Mouse (Mus musculus) gonadal fat pad, adult 2 months (tissue): ENCODE measurements around the gene Aldh3b2. TPM values are rescaled to one million over a fixed set of nuclear protein-coding genes. Genes with fewer than 3 reads are reported as not detected.

Experiments
- DNase-seq: peaks from one replicate; pipeline ENCODE4 v3.0.0-alpha.2; 2012; ENCODE audit warnings: low read depth
- polyA plus RNA-seq: library from polyadenylated mRNA; depleted of rRNA; stranded (reverse); fragments of >200 nt; gene quantifications from 2 replicates; pipeline ENCODE4 v1.2.3, GENCODE M21; 2012

Gene Aldh3b2
- polyA plus RNA-seq, 1 experiment, result 30.9 TPM

DNA sequence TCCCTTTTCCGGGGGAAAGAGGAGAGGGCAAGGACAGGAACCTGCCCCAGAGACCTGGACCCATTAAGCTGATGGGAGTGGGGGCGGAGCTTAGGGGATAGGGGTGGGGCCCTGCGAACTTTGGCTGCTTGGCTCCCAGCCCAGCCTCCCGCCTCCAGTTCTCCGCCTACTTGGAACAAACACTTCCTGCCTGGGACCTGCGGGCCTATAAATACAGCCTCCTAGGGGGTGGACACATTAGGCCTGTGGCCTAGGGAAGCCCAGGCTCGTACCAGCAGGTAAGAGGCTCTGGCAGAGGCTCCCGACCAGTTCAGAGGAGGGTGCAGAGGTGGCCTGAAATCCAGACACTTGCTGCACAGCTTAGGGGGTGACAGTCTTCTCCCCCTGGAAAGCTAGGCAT, 14.2 kb downstream of the Aldh3b2 start, which contains the start of gene Acy3:
Acy3 (plus strand) TSS at position 237 of the 400 bp plus-strand sequence.
- no peak for DNase-seq

DNA sequence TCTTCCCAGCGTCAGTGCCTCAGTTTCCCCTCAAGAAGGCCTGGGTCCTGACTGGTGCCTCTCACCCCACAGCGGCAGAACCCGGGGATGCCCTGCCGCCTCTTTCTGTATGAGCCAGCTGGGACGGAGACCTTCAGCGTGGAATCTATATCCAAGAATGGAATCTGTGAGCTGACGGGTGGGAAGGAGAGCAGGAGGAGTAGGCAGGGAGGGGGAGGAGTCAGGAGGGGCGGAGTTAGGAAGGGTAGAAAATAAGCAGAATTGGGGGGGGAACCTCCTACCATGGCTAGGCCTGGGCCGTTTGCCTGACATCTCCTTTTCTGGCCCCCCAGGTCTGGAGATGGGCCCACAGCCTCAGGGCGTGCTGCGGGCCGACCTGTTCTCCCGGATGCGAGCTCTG, 15.9 kb downstream of the Aldh3b2 start:
- DNase-seq, result no peak

DNA sequence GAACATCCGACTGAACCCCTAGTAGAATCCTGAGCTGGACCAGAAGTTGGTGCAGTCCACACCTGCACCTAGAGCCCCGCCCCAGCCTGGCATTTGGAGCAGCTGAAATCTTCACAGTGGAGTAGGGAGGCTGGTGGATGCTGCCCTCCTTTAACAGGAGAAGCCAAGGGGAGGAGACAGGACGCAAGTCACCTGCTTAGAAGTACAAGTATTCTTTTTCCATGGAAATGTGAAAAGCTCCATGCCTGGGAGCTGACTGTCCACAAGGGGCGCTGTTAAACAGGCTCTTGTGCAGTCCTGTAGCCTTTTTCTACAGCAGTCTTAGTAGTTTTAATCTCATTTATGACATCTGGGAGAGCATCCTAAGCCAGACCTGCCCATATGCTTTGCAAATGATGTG, 16.6 kb downstream of the Aldh3b2 start:
- no peak for DNase-seq

DNA sequence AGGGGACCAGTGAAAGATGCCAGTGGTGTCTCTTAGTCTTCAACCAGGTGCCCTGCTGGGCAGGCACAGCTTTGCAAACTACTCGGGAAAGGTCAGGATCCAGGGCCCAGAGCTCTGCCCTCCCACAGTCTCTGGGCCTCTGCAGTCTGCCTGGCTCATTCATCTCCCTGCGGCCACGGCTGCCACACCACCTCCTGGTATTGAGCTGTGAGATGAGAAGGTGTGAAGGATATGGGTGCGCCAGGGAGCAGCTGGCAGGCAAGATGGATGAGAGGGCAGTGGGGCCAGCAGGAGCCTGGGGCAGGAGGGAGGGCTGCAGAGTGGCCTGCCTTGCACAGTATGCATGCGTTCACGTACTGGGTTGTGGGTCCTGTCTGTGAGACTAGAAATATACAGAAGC, 18.7 kb downstream of the Aldh3b2 start:
- DNase-seq, result no peak

DNA sequence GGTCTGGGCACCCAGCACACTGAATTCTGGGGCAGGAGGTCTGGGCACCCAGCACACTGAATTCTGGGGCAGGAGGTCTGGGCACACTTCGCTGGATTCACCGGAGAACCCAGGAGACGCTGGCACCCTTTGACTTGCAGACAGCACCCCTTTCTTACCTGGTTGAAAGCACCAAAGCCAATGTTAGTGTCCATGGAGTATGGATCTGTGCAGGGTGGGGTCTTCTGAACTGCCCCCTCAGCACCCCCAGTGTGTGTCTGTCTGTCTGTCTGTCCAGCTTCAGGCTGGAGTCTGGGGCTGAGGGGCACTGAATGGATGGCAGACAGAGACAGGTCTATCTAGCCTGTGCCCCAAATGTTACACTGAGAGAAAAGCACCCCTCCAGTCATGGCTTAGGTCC, 19.4 kb downstream of the Aldh3b2 start:
- no peak for DNase-seq

DNA sequence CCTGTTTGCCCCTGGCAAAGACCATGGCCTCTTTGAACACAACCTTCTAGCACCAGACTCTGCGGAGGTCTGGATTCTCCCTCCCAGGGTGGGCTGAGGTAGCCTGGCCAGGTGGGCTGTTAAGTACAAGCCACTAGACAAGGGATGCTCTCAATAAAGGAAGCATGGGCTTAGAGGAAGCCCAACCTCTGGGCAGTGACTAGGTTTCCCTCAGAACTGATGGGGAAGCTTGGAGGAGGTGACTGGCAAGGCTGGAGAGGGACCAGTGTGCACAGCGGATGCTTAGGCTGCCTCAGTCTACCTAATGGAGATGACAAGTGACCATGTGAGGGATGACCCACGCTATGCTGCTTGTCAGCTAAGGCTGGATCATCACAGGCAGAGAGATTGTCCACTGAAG, 19.8 kb downstream of the Aldh3b2 start:
- DNase-seq, result no peak

DNA sequence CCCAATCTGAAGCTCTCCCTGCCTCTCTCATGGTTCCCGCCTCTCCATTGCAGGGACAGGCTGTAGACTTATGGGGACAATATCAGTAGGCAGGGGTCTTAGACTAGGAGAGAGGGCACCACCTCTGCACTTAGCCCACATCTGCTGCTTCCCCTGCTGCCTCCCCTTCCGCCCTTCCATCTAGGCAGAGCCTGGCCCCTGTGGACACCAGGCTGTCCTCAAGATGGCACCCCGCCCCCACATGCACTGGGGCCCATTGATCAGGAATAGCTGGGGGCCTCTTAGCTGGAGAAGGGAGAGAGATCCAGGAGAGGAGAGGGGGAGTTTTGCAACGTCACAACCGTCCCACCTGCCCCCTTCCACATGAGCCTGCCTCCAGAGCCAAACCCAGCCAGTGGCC, 20.3 kb downstream of the Aldh3b2 start, which contains the start of gene Tbx10:
Tbx10 (plus strand) TSS at position 337 of the 400 bp plus-strand sequence.
- no peak for DNase-seq

DNA sequence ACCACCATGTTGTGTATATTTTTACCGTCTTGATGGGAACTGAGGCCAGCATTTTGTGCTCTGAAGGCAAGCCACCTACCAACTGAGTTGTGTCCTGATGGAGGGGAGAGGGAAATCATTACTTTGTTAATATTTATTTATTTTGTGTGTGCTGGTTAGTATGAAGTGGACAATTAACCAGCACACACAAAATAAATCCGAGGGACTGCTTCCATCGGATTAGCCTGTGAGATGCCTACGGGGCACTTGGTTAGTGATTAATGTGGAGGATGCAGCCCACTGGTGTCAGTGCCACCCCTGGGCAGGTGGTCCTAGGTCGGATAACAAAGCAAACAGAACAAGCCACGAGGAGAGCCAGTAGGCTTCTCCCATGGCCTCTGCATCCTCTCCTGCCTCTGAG, 22.8 kb downstream of the Aldh3b2 start:
- no peak for DNase-seq

DNA sequence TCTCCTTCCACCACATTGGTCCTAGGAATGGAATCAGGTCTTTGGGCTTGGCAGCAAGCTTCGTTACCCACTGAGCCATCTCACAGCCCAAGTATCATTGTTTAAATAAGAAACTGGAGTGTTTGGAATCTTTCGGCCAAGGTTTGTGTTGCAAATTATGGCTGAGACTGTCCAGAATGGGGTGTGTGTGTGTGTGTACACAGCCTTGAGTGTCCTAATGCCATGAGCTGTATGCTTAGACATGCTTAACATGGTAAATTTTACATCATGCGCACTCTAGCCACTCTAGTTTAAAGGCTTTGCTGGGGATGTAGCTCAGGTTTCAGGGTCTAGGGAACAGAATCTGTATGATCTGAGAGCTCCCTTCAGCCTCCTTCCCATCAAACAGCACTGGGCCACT, 23.4 kb downstream of the Aldh3b2 start:
- DNase-seq, result no peak

DNA sequence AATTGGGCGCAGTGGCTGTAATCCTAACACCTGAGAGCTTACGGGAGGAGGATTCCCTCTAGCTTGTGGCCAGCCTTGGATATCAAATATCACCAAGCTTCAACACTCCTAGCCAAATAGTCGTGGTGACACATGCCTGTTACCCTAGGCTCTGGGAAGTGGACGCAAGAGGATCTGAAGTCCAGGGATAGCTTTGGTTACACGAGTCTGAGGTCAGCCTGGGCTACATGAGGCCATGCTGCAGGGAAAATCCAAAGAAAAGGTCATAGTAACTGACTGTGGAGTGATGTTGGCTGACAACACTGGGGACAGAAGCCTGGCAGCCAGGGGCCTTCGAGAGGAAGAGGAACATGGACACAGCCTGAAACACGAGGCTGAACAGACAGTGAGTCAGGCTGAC, 24.0 kb downstream of the Aldh3b2 start:
- DNase-seq, result no peak

DNA sequence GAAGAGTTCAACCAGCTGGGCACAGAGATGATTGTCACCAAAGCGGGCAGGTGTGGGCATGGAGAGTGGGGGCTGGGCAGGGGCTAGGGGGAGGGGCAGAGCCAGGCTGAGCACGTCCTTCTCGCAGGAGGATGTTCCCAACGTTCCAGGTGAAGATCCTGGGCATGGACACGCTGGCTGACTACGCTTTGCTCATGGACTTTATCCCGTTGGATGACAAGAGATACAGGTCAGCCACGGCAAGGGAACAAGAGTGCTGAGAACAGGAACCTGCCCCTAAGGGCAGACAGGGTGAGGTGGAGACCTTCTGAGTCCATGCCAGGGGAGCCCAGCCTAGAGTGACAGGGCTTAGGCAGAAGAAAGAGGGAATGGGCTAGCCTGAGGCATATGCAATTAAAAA, 24.6 kb downstream of the Aldh3b2 start:
- DNase-seq, result no peak

DNA sequence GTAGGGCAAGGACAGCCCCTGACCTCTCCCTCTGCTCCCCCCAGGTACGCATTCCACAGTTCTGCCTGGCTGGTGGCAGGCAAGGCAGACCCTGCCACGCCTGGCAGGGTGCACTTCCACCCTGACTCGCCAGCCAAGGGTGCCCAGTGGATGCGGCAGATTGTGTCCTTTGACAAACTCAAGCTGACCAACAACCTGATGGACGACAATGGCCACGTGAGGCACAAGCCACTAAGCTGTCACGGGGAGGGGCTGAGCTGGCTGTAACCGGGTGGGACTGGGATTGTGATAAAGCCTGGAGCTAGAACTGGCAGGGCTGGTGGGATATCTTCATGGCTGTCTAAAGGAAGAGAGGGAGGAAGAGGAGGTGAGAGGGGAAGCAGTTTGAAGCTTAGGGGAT, 25.1 kb downstream of the Aldh3b2 start:
- DNase-seq, result no peak

DNA sequence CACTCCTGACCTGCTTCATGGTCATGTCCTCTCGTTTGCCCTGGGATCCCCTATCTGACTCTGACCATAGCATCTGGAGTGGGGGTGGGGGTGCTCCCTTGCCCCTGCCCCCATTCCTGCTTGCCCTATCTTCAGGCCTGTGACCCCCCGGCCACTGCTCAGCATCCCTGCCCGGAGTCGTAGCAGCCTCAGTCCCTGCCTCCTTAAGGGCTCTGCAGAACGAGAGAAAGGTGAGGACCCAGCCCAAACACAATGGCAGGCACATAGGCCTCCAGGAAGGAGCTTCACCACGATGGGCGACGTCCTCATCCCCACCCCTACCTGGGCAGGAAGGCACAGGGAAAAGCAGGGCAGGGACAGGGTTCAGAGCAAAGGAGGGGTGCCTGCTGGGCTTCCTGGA, 26.2 kb downstream of the Aldh3b2 start:
- no peak for DNase-seq

DNA sequence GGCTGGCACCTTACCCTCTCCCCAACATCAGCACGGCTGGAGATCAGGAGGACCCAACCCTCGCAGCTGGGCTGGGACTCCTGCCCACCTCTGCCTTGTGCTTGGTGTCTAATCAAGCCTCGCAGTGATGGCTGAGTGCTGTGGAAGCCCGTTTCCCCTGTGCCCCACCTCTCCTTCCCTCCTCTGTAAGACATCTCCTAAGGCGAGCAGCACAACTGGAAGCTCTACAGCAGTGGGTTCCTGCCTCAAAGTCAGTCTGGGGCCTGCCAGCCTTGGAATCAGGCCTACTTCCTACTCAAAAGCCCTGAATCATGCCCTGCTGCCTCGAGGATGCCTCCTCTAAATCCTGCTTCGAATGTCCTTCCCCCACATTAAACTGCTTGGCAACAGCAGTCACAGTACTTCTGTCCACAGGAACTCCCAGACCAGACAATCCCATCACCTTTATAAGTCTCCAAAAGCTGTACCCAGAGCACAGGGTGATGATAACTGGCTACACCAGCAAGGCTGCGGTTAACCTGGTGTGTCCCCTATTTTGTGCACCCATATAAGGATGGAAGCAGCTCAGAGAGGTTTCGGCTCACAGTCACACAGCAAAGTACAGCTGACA, 27.1 kb downstream of the Aldh3b2 start:
- no peak for DNase-seq

DNA sequence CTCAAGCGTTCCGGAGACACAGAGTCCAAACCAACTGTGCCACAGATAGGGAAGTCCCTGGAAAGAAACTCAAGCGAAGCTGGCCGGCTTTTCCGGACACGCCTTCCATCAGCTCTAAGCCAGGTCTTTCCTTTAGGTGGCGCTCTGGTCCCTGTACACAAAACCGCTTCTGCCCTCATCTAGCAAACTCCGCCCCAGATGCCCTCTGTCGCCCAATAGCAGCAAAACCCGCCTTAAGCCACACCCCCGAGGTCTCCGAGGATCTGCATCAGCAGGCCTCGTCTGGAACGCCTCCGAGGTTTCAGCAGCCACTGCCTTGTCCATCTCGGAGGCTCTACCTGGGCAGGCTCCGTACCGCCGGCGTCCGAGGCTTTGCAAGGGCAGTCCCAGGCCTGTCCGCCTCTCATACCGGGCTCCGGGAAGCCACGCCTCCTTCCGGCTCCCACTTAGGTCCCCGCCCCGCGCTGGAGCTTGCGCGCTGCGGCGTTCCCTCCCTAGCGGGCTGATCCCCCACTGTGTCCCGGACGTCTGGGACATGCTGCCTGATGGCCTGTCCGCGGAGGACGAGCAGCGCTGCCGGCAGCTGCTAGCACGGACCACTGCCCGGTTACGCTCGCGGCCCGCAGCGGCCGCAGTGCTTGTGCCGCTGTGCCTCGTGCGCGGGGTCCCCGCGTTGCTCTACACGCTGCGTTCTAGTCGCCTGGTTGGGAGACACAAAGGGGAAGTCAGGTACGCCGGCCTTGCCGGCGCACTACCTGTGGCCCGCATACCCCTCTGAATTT, 28.2 kb downstream of the Aldh3b2 start, which contains the start of the genes Nudt8 and Gm49405:
Nudt8 (plus strand) TSS at position 462 of the 782 bp plus-strand sequence.
Gm49405 (plus strand) TSS at position 508 of the 782 bp plus-strand sequence.
- peak; percentile 75 for DNase-seq

DNA sequence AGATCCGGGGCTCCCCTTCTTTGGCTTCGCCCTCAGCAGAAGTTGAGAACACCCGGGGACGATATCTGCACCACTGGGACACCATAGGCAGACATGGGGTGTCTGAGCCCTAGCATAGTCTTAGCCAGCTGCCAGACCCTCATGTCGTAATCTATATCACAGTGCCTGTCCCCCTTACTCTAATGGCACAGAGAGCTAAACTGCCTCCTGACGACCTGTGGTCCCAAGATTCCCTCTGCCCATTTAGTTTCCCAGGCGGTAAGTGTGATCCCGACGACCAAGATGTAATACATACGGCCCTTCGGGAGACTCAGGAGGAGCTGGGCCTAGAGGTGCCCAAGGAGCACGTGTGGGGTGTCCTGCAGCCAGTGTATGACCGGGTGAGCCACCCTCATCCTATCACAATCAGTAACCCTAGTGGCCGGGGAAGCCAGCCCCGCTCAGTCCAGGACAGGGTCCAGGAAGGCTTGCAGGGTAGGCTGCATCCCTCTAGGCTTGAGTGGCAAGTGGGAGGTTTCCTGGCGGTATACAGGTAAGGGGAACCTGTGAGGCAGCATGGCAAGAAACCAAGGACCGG, 28.9 kb downstream of the Aldh3b2 start:
- DNase-seq, result no peak

DNA sequence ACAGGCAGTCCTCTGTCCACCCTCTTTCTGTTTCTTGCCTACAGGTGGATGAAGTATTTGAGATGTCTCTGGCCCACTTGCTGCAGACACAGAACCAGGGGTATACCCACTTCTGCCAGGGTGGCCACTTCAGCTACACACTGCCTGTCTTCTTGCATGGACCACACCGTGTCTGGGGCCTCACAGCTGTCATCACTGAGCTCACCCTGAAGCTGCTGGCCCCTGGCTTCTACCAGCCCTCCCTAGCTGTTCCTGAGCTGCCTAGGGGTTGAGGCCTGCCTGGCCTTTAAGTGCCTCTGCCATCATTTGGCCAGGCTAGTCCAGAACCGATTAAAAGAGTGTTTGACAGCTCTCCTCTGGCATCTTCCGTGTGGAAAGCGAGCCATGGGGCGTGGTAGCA, 29.6 kb downstream of the Aldh3b2 start:
- DNase-seq, result no peak

DNA sequence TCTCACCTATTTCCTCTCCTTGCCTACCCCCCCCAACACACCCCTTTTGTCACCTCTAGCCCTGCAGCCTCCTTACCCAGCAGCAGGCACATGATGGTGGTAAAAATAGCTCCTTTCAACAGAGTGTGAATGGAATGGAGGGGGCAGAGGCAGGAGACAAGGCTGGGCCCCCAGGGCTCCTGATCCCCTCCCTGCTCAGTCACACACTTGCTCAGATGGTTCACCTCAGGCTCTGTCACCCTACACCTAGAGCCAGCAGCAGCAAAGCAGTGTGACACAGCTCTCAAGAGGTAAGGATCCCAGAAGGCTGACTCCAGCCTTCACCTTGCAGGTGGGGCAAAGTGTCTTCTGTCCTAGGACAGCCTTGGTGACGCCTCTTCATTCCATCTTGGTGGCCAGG, 31.0 kb downstream of the Aldh3b2 start, which contains the start of gene Doc2g:
Doc2g (plus strand) TSS at position 202 of the 400 bp plus-strand sequence.
- DNase-seq, result no peak

DNA sequence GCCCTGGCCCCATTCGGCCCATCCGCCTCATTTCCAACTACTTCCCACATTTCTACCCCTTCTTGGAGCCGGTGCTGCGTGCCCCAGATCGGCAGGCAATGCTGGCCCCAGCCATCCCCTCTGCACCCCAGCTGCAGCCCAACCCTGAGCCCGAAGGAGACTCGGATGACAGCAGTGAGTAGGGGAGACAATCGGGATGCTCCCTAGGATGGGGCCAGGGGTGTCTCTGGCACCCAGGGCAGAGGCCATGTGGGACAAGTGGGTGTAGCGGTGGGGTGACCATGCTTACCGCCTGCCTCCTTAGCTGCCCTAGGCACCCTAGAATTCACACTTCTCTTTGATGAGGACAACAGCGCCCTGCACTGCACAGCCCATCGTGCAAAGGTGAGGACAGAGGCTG, 31.5 kb downstream of the Aldh3b2 start:
- DNase-seq, result no peak

DNA sequence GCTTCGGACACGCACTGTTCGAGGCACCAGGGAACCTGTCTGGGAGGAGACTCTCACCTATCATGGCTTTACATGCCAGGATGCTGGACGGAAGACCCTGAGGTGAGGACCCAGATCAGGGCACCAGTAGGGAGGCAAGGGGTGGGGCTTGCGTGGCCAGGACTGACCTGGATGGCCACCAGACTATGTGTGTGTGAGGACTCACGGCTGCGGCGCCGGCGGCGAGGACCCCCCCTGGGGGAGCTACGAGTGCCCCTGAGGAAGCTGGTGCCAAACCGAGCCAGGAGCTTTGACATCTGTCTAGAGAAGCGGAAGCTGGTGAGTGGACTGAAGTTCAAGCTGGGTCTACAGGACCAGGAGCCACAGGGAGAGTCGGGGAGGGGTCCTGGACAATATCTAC, 32.2 kb downstream of the Aldh3b2 start:
- DNase-seq, result no peak

DNA sequence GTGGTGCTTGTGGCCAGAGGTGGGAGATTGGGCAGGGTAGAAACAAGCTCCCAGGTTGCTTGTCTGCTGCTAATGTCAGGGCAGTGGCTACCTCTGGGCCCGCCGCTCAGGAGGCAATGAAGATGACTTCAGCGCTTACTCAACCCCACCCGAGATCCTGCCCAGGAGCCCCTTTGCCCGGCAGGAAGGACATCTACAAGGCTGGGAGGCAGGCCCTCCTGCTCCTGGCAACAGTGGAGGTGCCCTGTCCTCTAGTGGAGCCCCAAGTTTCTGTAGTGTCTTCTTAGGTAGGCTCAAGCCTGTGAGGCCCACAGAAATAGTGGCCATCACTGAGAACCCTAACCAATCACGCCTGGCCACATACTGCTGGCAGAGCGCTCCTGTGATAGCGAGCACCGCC, 33.0 kb downstream of the Aldh3b2 start:
- DNase-seq, result no peak

DNA sequence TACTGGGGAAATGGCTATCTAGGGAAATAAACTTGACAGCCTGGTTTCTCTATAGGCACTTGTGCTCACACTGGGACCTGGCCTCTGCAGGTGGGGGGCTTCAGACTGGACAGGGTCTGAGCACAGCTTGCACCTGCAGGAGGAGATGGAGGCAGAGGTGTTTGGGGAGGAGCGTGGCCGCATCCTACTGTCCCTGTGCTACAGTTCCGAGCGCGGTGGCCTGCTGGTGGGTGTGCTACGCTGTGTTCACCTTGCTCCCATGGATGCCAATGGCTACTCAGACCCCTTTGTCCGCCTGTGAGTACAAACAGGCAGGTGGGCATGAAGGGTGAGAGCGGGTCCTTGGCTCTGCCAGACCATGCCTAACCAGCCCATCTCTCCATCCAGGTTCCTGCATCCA, 33.8 kb downstream of the Aldh3b2 start:
- no peak for DNase-seq

DNA sequence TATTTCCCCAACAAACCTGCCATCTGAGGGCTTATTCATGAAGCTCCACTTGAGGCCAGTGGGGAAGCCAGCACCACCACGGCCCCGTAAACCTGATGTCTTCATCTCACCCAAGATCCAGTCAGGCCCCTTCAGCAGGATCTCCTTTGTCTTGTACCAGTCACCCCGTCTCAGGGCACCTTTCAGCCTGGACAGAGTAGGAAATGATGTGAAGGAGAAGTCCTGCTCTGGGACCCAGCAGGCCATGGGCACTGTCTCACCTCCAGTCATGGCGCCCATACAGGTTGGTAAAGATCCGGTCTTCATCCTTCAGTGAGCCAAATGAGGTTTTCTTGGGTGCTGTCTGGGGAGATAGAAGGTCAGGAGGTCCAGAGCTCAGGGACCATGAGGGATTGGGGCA, 39.0 kb downstream of the Aldh3b2 start:
- no peak for DNase-seq
